Mouse (Mus musculus) E14TG2a.4 (cell line): ENCODE measurements at regions not wholly inside any gene's neighbourhood (a gene's known extent, or its start where the extent isn't known, plus 50 kb on each side); places are given as distances from the start of the nearest gene placed in this dataset.

ENCODE experiments used
- CTCF ChIP-seq: conservative IDR thresholded peaks from 2 replicates; pipeline ENCODE4 v1.5.1; 2014; ENCODE audit warnings: low read length
- NANOG ChIP-seq: IDR thresholded peaks from 2 replicates; pipeline ENCODE4 v1.6.1; 2014; ENCODE audit warnings: borderline replicate concordance, low read length, mixed read lengths

DNA sequence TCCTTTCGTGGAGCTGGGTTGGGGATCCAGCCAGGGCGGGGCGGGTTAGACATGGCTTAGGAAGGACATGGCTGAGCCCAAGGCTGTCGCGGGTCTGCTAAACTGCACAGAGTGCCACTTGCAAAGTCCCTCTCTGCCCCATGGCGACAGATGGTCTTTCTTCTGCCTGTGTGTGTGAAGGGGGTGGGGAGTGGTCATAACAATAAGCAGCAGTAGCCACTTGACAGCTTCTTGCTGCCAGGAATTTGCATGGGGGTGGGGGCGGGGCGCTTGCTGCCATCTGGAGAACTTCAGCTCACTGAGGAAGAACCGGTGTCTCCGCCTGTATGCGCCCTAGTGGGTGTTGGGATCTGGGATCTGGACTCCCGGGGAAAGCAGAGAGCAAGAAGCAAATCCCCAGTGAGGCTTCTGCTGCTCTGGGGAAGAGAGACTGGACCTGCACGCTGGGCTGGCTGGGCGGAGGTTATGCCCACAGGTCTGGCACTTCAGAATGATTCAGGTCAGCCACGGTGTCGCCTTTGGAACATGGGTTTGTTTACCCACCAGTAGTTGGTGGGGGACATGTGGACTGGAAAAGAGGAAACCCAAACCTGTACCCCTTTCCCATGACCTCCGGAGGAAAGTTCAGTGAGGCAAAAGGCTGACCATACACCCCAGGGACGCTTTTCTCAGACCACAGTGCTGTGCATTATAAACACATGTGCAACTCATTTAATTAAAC lies 258.7 kb upstream of the Marcks start:
- TF ChIP-seq CTCF = no peak
- no peak for TF ChIP-seq NANOG
